Mouse (Mus musculus) hindbrain, embryonic 15.5 days (tissue): ENCODE measurements around the gene Itgb6. TPM values are rescaled to one million over a fixed set of nuclear protein-coding genes. Genes with fewer than 3 reads are reported as not detected.

ENCODE experiments used
- ATAC-seq: fragments of 200-750 bp; cut with Nextera tagmentation; 2 replicates; pipeline ENCODE4 v1.8.0; 2017; ENCODE audit warnings: low read depth, moderate number of reproducible peaks, moderate TSS enrichment; ENCODE audit not compliant: low FRiP score
- H3K27ac ChIP-seq: fragments of 300-500 bp; sonication (generic); replicated peaks from 2 replicates; pipeline ENCODE4 v1.5.1; 2015; ENCODE audit warnings: mild to moderate bottlenecking, inconsistent platforms
- H3K27me3 ChIP-seq: fragments of 300-500 bp; sonication (generic); 2 replicates; pipeline ENCODE4 v1.6.1; 2015; ENCODE audit warnings: control low read depth, inconsistent platforms
- H3K36me3 ChIP-seq: fragments of 300-500 bp; sonication (generic); 2 replicates; pipeline ENCODE4 v1.6.1; 2015; ENCODE audit warnings: control low read depth, inconsistent platforms
- H3K4me1 ChIP-seq: fragments of 300-500 bp; sonication (generic); replicated peaks from 2 replicates; pipeline ENCODE4 v1.6.1; 2015; ENCODE audit warnings: control low read depth, inconsistent platforms
- H3K4me2 ChIP-seq: fragments of 300-500 bp; sonication (generic); 2 replicates; pipeline ENCODE4 v1.6.1; 2015; ENCODE audit warnings: moderate library complexity, mild to moderate bottlenecking, inconsistent platforms
- H3K4me3 ChIP-seq: fragments of 300-500 bp; sonication (generic); 2 replicates; pipeline ENCODE4 v1.5.1; 2015; ENCODE audit warnings: mild to moderate bottlenecking, inconsistent platforms
- H3K9ac ChIP-seq: fragments of 300-500 bp; sonication (generic); 2 replicates; pipeline ENCODE4 v1.6.1; 2015; ENCODE audit warnings: inconsistent platforms
- H3K9me3 ChIP-seq: fragments of 300-500 bp; sonication (generic); 2 replicates; pipeline ENCODE4 v1.6.1; 2016; ENCODE audit warnings: control low read depth, inconsistent platforms
- WGBS: fragments of 180-500 bp; shearing (Covaris S2); methylation state at CpG from one replicate; pipeline ENCODE4 v1.1.7; 2015; 5-methylcytosine and 5-hydroxymethylcytosine counted together
- polyA plus RNA-seq: library from polyadenylated mRNA; unstranded; fragments of >200 nt; fragmentation: Nextera tagmentation; extraction: Ambion mirVana; gene quantifications from 2 replicates; pipeline ENCODE4 v1.2.1, GENCODE M21; 2015

Gene Itgb6
- polyA plus RNA-seq, 1 experiment from 2014 or later: not detected

DNA sequence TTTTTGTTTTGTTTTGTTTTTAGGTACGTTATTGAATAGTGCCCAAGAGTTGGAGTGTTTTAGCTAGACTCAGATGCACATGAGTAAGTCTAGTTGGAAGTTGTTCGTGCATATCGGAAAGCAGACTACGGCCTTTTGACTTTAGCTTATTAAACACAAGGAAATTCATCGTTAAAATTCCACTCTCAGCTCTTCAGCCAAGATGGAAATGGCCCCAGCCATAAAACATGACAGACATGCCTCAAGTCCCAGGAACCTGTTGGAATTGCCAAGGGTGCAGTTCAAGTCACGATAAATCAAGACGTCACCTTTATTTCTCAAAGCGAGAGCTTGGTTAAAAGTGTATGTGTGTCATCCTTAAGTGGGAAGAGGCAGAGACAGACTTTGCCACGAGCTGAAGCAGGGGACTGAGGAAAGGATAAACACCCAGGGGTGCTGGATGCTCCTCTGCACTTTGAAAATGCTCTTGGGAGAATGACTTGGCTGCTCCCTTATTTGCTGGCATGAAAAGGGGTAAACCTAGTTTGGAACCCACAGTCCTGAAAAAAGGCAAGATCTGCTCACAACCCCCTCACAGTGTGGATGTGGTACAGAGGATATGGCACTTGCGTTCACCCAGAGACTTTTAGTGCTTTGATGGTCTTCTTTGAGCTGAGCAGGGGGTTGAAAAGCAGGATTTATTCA is 6.6 kb upstream of the Itgb6 start:
- Histone ChIP-seq H3K36me3 (no peaks in the 10 kb centered on the region), H3K27ac (no peak overlapping the region), H3K27me3 (no peaks in the 10 kb centered on the region), H3K9me3 (no peaks in the 10 kb centered on the region), H3K9ac (no peak overlapping the region), H3K4me3 (no peak overlapping the region), H3K4me2 (no peak overlapping the region), H3K4me1 (no peaks in the 10 kb centered on the region)
- no peak for ATAC-seq
- WGBS: 74% methylated on average over 10 of the region's 10 CpGs

DNA sequence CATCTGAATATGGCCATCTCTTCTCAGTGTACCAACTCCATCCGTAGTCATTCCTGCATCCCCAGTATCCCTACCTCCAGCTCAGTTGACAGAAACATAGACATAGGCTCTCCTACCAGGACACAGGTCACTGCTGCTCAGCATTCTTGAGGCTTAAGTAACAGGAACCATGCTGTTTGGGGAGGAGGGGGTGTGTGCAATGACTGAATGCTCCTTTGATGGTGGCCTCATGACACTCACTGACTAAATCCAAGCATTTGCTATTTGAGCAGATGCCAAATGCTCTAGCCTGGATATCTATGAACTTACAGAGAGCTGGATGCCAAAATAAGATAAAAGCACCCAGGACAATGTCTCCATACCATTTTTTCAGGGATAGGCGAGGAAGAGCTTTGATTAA is 2.2 kb upstream of the Itgb6 start:
- Histone ChIP-seq H3K4me2 (no peak overlapping the region), H3K9me3 (no peaks in the 10 kb centered on the region), H3K27ac (no peak overlapping the region), H3K4me3 (no peak overlapping the region), H3K4me1 (peaks cover 7% of the 10 kb centered on the region), H3K36me3 (no peaks in the 10 kb centered on the region), H3K9ac (no peak overlapping the region), H3K27me3 (no peaks in the 10 kb centered on the region)
- WGBS: 78% methylated on average over 2 of the region's 2 CpGs
- ATAC-seq: no peak

DNA sequence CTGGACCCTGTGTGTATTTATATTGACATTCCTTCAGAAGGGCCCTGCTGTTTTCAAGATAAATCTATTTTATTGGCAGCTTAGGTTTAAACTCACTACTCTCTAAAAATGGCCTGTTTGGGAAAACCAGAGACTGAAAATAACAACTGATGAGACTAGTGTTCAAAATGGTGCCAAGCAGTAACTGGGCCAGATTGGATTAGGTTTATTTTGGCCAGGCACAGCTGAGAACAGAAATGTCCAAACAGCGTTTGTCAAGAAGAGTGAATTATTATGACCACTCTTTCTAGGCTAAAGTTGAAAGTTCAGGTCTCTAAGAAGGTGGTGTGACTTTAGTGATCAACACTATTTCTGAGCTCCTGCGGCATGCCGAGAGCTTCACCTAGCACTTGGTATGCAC is 524 bp upstream of the Itgb6 start:
- peaks cover 7% of the 10 kb centered on the region for H3K4me1 ChIP-seq
- ATAC-seq: no peak
- no peaks in the 10 kb centered on the region for H3K27me3 ChIP-seq
- no peak overlapping the region for H3K27ac ChIP-seq
- no peak overlapping the region for H3K9ac ChIP-seq
- H3K9me3 ChIP-seq: no peaks in the 10 kb centered on the region
- H3K36me3 ChIP-seq: no peaks in the 10 kb centered on the region
- 87% methylated on average over 3 of the region's 3 CpGs for WGBS
- H3K4me3 ChIP-seq: no peak overlapping the region
- no peak overlapping the region for H3K4me2 ChIP-seq

DNA sequence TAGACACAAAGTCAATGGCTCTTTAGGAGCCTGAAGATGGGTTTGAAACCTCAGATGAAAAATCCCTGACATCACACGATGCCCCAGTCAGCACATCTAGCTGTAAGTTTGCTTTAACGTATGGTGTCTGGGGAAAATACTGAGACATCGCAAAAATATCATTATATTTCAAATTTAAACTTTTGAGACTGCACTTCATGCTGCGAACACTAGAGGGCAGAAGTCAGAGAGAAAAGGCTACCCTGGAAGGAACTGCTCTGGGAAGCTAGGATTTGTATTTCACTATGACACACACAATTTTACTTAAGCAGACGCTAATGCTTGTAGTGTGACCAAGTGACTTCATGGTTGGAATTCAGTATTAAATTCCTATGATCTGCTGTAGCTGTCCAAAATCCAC is 1.5 kb downstream of the Itgb6 start:
- ATAC-seq: no peak
- H3K36me3 ChIP-seq: no peaks in the 10 kb centered on the region
- no peak overlapping the region for H3K9ac ChIP-seq
- 28% methylated on average over 5 of the region's 5 CpGs for WGBS
- no peak overlapping the region for H3K27ac ChIP-seq
- H3K27me3 ChIP-seq: no peaks in the 10 kb centered on the region
- H3K4me1 ChIP-seq: peaks cover 8% of the 10 kb centered on the region
- H3K4me2 ChIP-seq: no peak overlapping the region
- H3K9me3 ChIP-seq: no peaks in the 10 kb centered on the region
- no peak overlapping the region for H3K4me3 ChIP-seq

DNA sequence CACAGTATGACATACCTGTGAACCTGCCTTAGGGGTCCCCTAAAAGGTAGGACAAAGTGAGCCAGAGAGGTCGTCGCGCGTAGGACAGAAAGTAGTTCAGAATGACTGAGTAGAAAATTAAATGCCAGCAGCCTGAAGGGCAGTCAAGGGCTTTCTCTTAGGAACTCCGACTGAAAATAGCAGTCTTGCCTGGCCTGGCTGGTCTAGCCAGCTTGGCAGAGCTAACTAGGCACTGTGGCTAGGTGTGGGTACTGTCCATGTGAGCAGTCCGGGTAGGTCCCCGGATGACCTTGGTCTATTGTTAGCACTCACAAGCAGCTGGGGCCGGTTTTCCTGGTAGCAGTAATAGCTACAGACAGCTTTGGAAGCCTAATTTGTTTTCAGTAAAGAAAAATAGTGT is 2.2 kb downstream of the Itgb6 start:
- peaks cover 14% of the 10 kb centered on the region for H3K4me1 ChIP-seq
- H3K4me3 ChIP-seq: no peak overlapping the region
- no peaks in the 10 kb centered on the region for H3K27me3 ChIP-seq
- no peak overlapping the region for H3K9ac ChIP-seq
- no peak overlapping the region for H3K4me2 ChIP-seq
- WGBS: 77% methylated on average over 8 of the region's 8 CpGs
- H3K27ac ChIP-seq: no peak overlapping the region
- no peak for ATAC-seq
- no peaks in the 10 kb centered on the region for H3K9me3 ChIP-seq
- no peaks in the 10 kb centered on the region for H3K36me3 ChIP-seq

DNA sequence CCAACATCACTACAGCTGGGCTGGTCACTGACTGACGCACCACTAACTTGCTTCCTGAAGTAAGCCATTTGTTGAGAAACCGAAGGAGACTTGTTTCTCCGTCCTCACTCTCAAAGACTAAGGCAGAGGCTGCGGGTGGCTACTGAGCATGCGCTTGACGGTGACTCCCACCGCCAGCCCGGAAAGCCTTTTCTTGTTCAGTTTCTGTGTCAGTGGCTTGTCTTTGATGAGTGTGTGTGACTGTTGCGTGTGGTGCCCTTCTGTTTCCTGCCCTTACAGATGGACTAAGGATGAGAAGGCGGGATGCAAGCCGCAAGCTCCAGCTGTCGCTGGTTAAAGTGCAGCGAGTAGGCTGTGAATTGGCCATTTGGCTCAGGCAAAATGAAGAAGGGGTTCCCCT is 5.1 kb downstream of the Itgb6 start:
- no peak overlapping the region for H3K4me3 ChIP-seq
- no peak overlapping the region for H3K9ac ChIP-seq
- H3K36me3 ChIP-seq: no peaks in the 10 kb centered on the region
- no peaks in the 10 kb centered on the region for H3K9me3 ChIP-seq
- H3K27ac ChIP-seq: 0 out of 2 replicates have a peak overlapping the region, but pooled peaks have one; percentile 17
- 59% methylated on average over 13 of the region's 13 CpGs for WGBS
- peak overlapping the region; percentile 42 for H3K4me2 ChIP-seq
- peaks cover 31% of the 10 kb centered on the region for H3K4me1 ChIP-seq
- no peak for ATAC-seq
- no peaks in the 10 kb centered on the region for H3K27me3 ChIP-seq

DNA sequence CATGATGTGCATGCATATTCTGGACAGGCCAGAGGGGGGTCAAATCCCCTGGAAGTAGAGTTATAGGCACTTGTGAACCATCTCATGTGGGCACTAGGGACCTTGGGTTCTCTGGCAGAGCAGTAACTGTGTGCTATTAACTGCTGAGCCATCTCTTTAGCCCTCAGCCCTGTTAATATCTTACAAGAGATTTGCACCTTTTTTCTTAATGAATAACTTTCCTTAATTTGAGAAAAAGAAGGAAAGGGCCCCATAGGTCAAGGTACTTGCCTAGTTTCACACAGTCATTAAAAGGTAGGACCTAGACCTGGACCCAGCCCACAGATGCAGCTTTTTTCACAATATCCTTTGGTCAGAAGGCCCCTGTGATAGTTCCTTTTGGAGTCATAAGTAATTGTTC is 5.9 kb downstream of the Itgb6 start:
- Histone ChIP-seq H3K36me3 (no peaks in the 10 kb centered on the region), H3K9ac (no peak overlapping the region), H3K27ac (no peak overlapping the region), H3K9me3 (no peaks in the 10 kb centered on the region), H3K27me3 (no peaks in the 10 kb centered on the region), H3K4me3 (no peak overlapping the region), H3K4me1 (peaks cover 27% of the 10 kb centered on the region), H3K4me2 (no peak overlapping the region)
- ATAC-seq: no peak

DNA sequence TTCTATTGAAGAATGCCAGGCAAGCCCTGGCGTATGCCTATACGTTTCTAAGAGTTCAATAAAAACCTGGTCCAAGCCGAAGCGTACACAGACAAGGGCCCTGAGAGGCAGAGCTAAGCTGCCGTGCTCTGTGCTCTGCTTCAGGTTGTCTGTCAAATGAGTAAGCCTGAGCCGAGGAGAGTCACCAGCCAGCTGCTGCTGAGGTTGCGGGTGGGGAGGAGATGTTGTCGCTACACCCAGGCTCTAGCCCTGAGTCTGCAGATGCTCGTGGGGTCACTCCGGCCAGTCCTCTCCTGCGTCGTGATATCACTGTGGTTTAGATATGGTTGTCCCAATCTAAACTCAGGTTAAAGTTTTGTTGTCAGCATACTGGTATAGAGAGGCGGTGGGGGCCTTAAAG is 6.7 kb downstream of the Itgb6 start:
- H3K9ac ChIP-seq: no peak overlapping the region
- no peak overlapping the region for H3K4me2 ChIP-seq
- no peak overlapping the region for H3K27ac ChIP-seq
- H3K4me3 ChIP-seq: no peak overlapping the region
- no peaks in the 10 kb centered on the region for H3K9me3 ChIP-seq
- H3K36me3 ChIP-seq: no peaks in the 10 kb centered on the region
- H3K4me1 ChIP-seq: peaks cover 27% of the 10 kb centered on the region
- H3K27me3 ChIP-seq: no peaks in the 10 kb centered on the region
- WGBS: 71% methylated on average over 13 of the region's 13 CpGs
- ATAC-seq: no peak

DNA sequence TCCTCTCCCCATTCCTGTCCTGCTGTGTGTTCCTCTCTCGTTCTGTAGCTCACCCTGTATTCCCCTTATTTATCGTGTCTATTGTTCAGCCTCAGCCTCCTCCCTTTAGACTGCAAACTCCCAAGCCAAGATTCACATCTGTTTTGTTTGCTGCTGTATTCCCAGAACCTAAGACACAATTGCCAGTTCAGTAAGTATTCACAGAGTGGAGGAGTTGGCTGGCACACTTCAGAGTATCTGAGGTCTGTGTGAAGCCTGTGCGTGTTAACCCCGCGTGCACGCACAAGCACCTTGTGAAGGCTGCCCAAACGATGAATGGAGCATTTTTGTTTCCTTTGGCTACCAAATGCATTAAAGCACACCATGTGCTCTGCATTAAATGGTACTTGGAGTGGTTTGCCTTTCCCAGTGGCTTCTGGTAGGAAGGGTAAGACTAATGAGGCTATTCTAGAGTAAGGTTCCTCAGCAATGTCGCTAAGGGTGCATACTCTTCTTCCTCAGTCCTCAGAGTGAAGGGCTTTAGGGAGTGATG is 7.4 kb downstream of the Itgb6 start:
- Histone ChIP-seq H3K9me3 (no peaks in the 10 kb centered on the region), H3K4me3 (no peak overlapping the region), H3K27me3 (no peaks in the 10 kb centered on the region), H3K4me2 (no peak overlapping the region), H3K36me3 (no peaks in the 10 kb centered on the region), H3K27ac (peak overlapping the region; percentile 18; the same call in 1 of the 2 replicates), H3K9ac (no peak overlapping the region), H3K4me1 (peaks cover 27% of the 10 kb centered on the region)
- WGBS: 37% methylated on average over 8 of the region's 8 CpGs
- ATAC-seq: 0 out of 2 replicates have a peak, but pooled peaks have one; percentile 53

DNA sequence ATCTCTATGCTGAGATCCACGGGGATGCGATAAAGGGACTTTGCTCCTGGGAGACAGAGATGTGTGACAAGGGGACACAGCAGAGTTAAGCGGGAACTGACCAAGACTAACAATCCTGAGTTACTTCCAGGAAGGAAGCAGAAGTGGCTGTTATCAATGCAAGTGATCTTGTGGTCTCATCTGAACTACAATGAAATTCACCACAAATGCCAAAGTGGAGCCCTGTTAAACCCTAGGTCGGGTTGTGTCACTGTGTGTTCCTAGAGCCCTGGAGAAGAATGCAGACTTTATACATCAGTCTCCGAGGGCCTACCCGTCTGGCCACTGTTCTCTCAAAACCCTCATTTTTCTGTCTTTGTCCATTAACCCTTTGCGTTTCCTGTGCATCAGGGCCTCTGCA is 8.0 kb downstream of the Itgb6 start:
- 25% methylated on average over 7 of the region's 7 CpGs for WGBS
- no peaks in the 10 kb centered on the region for H3K27me3 ChIP-seq
- H3K4me2 ChIP-seq: peak overlapping the region; percentile 37
- H3K27ac ChIP-seq: peak overlapping the region; percentile 68
- peaks cover 27% of the 10 kb centered on the region for H3K4me1 ChIP-seq
- H3K4me3 ChIP-seq: no peak overlapping the region
- no peak for ATAC-seq
- no peak overlapping the region for H3K9ac ChIP-seq
- H3K9me3 ChIP-seq: no peaks in the 10 kb centered on the region
- no peaks in the 10 kb centered on the region for H3K36me3 ChIP-seq

DNA sequence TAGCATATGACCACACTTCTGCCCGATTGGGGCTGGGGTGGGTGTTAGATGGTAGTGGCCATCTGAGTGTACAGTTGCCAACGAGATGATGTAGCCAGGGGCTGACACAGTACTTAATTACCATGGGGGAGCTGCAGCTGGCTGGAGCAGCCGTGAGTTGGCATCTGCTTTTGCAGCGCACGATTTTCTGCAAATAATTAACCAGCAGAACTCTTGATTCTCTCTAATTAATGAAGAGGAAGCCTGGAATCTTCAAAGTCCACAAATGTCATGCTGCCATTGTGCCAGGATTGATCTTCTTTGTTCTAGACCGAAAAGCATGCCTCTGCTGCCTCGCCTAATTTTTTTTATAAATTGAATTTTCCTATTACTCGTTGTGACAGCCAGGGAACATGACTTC is 8.6 kb downstream of the Itgb6 start:
- H3K36me3 ChIP-seq: no peaks in the 10 kb centered on the region
- peak overlapping the region; percentile 37 for H3K4me2 ChIP-seq

DNA sequence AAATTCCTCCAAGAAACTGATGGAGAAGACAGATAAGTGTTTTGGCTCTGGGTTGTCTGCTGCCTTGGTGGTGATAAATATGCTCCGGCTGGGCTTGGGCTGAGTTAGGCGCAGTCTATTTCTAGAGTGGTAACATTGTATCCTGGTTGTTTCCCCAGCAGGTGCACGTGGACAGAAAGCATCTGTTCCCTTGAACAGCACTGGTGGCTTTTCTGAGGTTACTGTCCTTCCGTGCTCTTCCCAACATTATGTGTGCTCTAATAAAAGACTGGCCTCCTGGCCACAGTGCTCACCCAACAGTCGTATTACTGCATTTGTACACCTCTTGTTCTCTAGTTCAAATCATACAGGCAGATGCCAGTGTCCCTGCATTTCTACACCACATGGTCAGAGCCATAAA is 9.6 kb downstream of the Itgb6 start:
- H3K27ac ChIP-seq: 0 out of 2 replicates have a peak overlapping the region, but pooled peaks have one; percentile 21
- WGBS: 77% methylated on average over 5 of the region's 5 CpGs
- ATAC-seq: no peak

More for the DNA sequence above, 8.6 kb downstream of the Itgb6 start:
- no peak overlapping the region for H3K9ac ChIP-seq
- no peaks in the 10 kb centered on the region for H3K9me3 ChIP-seq
- peak overlapping the region; percentile 68 for H3K27ac ChIP-seq
- WGBS: 12% methylated on average over 8 of the region's 8 CpGs
- no peak overlapping the region for H3K4me3 ChIP-seq
- peak; percentile 71 for ATAC-seq
- H3K4me1 ChIP-seq: peaks cover 27% of the 10 kb centered on the region
- no peaks in the 10 kb centered on the region for H3K27me3 ChIP-seq

DNA sequence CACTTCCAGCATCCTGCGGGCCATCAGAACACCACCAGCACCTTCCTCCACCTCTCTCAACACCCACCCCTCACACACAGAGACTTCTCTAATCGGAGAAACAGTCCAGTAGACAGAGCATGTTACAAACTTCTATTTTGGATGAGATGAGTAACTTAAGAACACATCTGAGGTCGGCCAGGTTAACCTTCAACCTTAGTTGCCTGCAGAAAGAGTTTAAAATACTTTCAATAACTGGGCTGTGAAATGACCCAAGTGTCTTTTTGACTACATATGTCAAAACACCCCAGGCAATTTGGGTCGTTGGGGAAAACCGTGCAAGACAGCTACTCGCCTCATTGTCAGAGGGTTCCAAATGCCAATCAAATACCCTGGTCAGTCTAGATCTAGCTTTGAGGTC is 10.0 kb downstream of the Itgb6 start:
- no peak overlapping the region for H3K9ac ChIP-seq
- no peaks in the 10 kb centered on the region for H3K36me3 ChIP-seq
- no peaks in the 10 kb centered on the region for H3K27me3 ChIP-seq
- H3K4me3 ChIP-seq: no peak overlapping the region
- no peaks in the 10 kb centered on the region for H3K9me3 ChIP-seq
- no peak overlapping the region for H3K4me2 ChIP-seq
- no peak for ATAC-seq
- WGBS: 74% methylated on average over 6 of the region's 6 CpGs
- H3K4me1 ChIP-seq: peaks cover 27% of the 10 kb centered on the region
- no peak overlapping the region for H3K27ac ChIP-seq

More for the DNA sequence above, 9.6 kb downstream of the Itgb6 start:
- Histone ChIP-seq H3K4me1 (peaks cover 27% of the 10 kb centered on the region), H3K36me3 (no peaks in the 10 kb centered on the region), H3K4me3 (no peak overlapping the region), H3K9ac (no peak overlapping the region), H3K9me3 (no peaks in the 10 kb centered on the region), H3K4me2 (no peak overlapping the region), H3K27me3 (no peaks in the 10 kb centered on the region)
